In the genomic region with DNA sequence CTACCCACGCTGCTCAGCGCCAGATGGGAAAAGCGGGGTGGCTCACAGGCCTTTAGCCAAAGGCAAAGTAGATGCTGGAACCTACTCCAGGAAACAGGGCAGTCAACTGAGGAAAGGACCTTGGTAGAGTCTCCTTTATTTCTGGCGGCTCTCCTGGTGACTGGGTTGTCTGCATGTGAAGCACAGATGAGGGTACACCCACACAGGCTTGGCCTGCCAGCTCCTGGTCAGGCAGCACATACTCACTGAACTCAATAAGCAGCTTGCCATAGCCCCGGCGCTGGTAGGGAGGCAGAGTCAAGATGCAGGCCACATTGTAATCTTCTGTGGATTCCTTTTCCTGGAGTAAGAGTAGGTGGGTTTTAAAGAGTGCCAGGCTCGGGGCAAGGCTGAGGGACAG, we compare ENCODE assay signal across 25 mouse cellular contexts. TPM values are rescaled to one million over a fixed set of nuclear protein-coding genes. Genes with fewer than 3 reads are reported as not detected.
A peak's percentile ranks its signal among the peaks of the same experiment; 100 is the strongest.
DNase-seq lines count a peak whose midpoint lies in the region; ATAC-seq lines count a peak whose summit lies in the region.
"Had no signal": no experiment of that assay in that cellular context is flagged by ENCODE, and none has a peak within 500 bp of the region (broad histone marks: within the 10 kb centered on the region; RNA-seq: fewer than 3 reads in every experiment).

No protein-coding gene starts in this region.

- peaks cover 64% of the 10 kb centered on the region for H3K36me3 ChIP-seq in heart, embryonic 13.5 days

- peaks cover 34% of the 10 kb centered on the region for H3K4me1 ChIP-seq in heart, embryonic 13.5 days

- peak; percentile 20 for DNase-seq in cerebellum, adult 11-12 months
- no peak for DNase-seq in cerebellum, adult 9-11 months
- DNase-seq in heart, postnatal 4 days, result no peak
- peak; percentile 69 for DNase-seq in layer of hippocampus, adult 9-11 months
- DNase-seq in layer of hippocampus, postnatal 14 days (ENCODE audit: low spot score in 2 of 2), result no peak
- peak; percentile 12 for DNase-seq in telencephalon, adult 2 months (ENCODE audit: low read depth, low spot score)
- DNase-seq: adrenal gland, adult 8-10 months; adrenal gland, postnatal 36 days; B cell, adult 2 months; cerebellum, adult 11 months; cerebellum, postnatal 10 days; embryo, embryonic 11 days; gastrocnemius, adult 2 months; gastrocnemius, postnatal 25 days had no signal

- no peak overlapping the region for H3K4me2 ChIP-seq in heart, embryonic 13.5 days
- H3K4me2 ChIP-seq: embryonic facial prominence, embryonic 12.5 days; heart, embryonic 12.5 days; hindbrain, embryonic 15.5 days had no signal

- H3K9ac ChIP-seq in heart, embryonic 13.5 days, result peak overlapping the region; percentile 10; the same call in 1 of the 2 replicates
- H3K9ac ChIP-seq: embryonic facial prominence, embryonic 12.5 days; heart, embryonic 12.5 days; hindbrain, embryonic 15.5 days had no signal

- no peaks in the 10 kb centered on the region for H3K27me3 ChIP-seq in heart, embryonic 13.5 days (replicated peaks)
- H3K27me3 ChIP-seq: embryonic facial prominence, embryonic 12.5 days; heart, embryonic 12.5 days; hindbrain, embryonic 15.5 days had no signal

- H3K27ac ChIP-seq in heart, embryonic 13.5 days (replicated peaks), result no peak overlapping the region
- H3K27ac ChIP-seq: embryonic facial prominence, embryonic 12.5 days; gastrocnemius, adult 2 months; hindbrain, embryonic 15.5 days had no signal

- no peak overlapping the region for H3K4me3 ChIP-seq in heart, embryonic 13.5 days
- H3K4me3 ChIP-seq: embryonic facial prominence, embryonic 12.5 days; gastrocnemius, adult 2 months; heart, embryonic 12.5 days; hindbrain, embryonic 15.5 days had no signal

- WGBS in heart, embryonic 13.5 days, result 88% methylated on average over 7 of the region's 7 CpGs

- ATAC-seq in heart, embryonic 13.5 days (ENCODE audit: extremely low read depth, insufficient number of reproducible peaks, low FRiP score, low TSS enrichment), result no peak
- ATAC-seq: CD4-positive, CD25-positive, alpha-beta regulatory T cell, adult 4 months; forebrain, embryonic 14.5 days had no signal

- no peaks in the 10 kb centered on the region for H3K9me3 ChIP-seq in heart, embryonic 13.5 days
- H3K9me3 ChIP-seq: embryonic facial prominence, embryonic 12.5 days; G1E; heart, embryonic 12.5 days; hindbrain, embryonic 15.5 days had no signal

RNA-seq across cellular contexts. Expression of a gene that starts 3.5 kb away (rescaled TPM):
- 109 and 113 TPM in 2 replicates for polyA plus RNA-seq in heart, embryonic 13.5 days (2015; fragmentation: Nextera tagmentation; extraction: Ambion mirVana)
- total RNA-seq in heart, postnatal 4 days (2021), result 10 to 100 TPM; 92.4 to 94.5 TPM
- 10 to 100 TPM; 84.4 to 90.5 TPM for total RNA-seq in layer of hippocampus, postnatal 14 days (2021)

RNA-seq across cellular contexts. Expression of a gene that starts 4.9 kb away (rescaled TPM):
- polyA plus RNA-seq in heart, embryonic 13.5 days (2015; fragmentation: Nextera tagmentation; extraction: Ambion mirVana), result 31.0 and 31.5 TPM in 2 replicates
- 10 to 100 TPM; 38.3 to 49.2 TPM for total RNA-seq in heart, postnatal 4 days (2021)
- 10 to 100 TPM; 83.3 to 83.5 TPM for total RNA-seq in layer of hippocampus, postnatal 14 days (2021)

RNA-seq across cellular contexts. Expression of a gene that starts 32.2 kb away (rescaled TPM):
- polyA plus RNA-seq in heart, embryonic 13.5 days (2015; fragmentation: Nextera tagmentation; extraction: Ambion mirVana), result 35.9 and 37.4 TPM in 2 replicates
- total RNA-seq in heart, postnatal 4 days (2021), result 10 to 100 TPM; 33.0 to 38.6 TPM
- 10 to 100 TPM; 21.0 to 26.7 TPM for total RNA-seq in layer of hippocampus, postnatal 14 days (2021)

RNA-seq across cellular contexts. Expression of a gene that starts 37.3 kb away (rescaled TPM):
- polyA plus RNA-seq in heart, embryonic 13.5 days (2015; fragmentation: Nextera tagmentation; extraction: Ambion mirVana), result 2.2 and 2.7 TPM in 2 replicates
- 1 to 10 TPM; 3.8 to 4.6 TPM for total RNA-seq in heart, postnatal 4 days (2021)
- 1 to 10 TPM; 7.1 to 8.8 TPM for total RNA-seq in layer of hippocampus, postnatal 14 days (2021)

RNA-seq across cellular contexts. Expression of a gene that starts 44.7 kb away (rescaled TPM):
- 0.07 and 0.13 TPM in 2 replicates for polyA plus RNA-seq in heart, embryonic 13.5 days (2015; fragmentation: Nextera tagmentation; extraction: Ambion mirVana)
- total RNA-seq in heart, postnatal 4 days (2021), result not detected
- not detected for total RNA-seq in layer of hippocampus, postnatal 14 days (2021)
- total RNA-seq: adrenal gland, adult 8-10 months; adrenal gland, postnatal 36 days; common myeloid progenitor, adult 5-6 weeks; gastrocnemius, adult 2 months; gastrocnemius, postnatal 25 days; granulocyte monocyte progenitor cell, adult 5-6 weeks; heart, adult 8-10 months; hematopoietic stem cell, adult 5-6 weeks had no signal
- polyA plus RNA-seq: CD4-positive, CD25-positive, alpha-beta regulatory T cell, adult 4 months; forebrain, embryonic 14.5 days; G1E; heart, embryonic 12.5 days; hindbrain, embryonic 15.5 days had no signal

Comparison
In these comparisons a context has a peak if more than half of its experiments do, and no peak if none do; other contexts are left out.
1. DNase-seq: peak in cerebellum, adult 11-12 months (single experiment), layer of hippocampus, adult 9-11 months (single experiment) and telencephalon, adult 2 months (single experiment); none in cerebellum, adult 9-11 months (single experiment), heart, postnatal 4 days (single experiment) and layer of hippocampus, postnatal 14 days (0 of 2).